Mouse (Mus musculus): ENCODE measurements at regions not wholly inside any gene's neighbourhood (a gene's known extent, or its start where the extent isn't known, plus 50 kb on each side); places are given as distances from the start of the nearest gene placed in this dataset.
A peak's percentile ranks its signal among the peaks of the same experiment; 100 is the strongest.

GRCm38 (mm10) chr16:65916831-65917230, 101.8 kb downstream of the Vgll3 start:
- DNase-seq (ENCODE audit: low spot score in 2 of 2), result no peak

- DNase-seq (ENCODE audit: low spot score in 2 of 2), result no peak
Observed at GRCm38 (mm10) chr16:65925986-65926385, 110.9 kb downstream of the Vgll3 start.

GRCm38 (mm10) chr16:65963829-65964228, 148.8 kb downstream of the Vgll3 start:
- no peak for DNase-seq (ENCODE audit: low spot score in 2 of 2)

- DNase-seq (ENCODE audit: low spot score in 2 of 2), result no peak
Observed at GRCm38 (mm10) chr16:65964260-65964659, 149.2 kb downstream of the Vgll3 start.

GRCm38 (mm10) chr16:65977075-65977474, 162.0 kb downstream of the Vgll3 start:
- DNase-seq (ENCODE audit: low spot score in 2 of 2), result no peak

- no peak for DNase-seq (ENCODE audit: low spot score in 2 of 2)
Observed at GRCm38 (mm10) chr16:65987186-65987585, 172.1 kb downstream of the Vgll3 start.

GRCm38 (mm10) chr16:65999343-65999742, 184.3 kb downstream of the Vgll3 start:
- no peak for DNase-seq (ENCODE audit: low spot score in 2 of 2)

- DNase-seq (ENCODE audit: low spot score in 2 of 2), result no peak
Observed at GRCm38 (mm10) chr16:66000728-66001273, 185.7 kb downstream of the Vgll3 start.

GRCm38 (mm10) chr16:66004689-66005088, 189.6 kb downstream of the Vgll3 start:
- no peak for DNase-seq (ENCODE audit: low spot score in 2 of 2)

- peak; percentile 31 to 54 for DNase-seq (ENCODE audit: low spot score in 2 of 2)
Observed at GRCm38 (mm10) chr16:66005954-66006580, 191.0 kb downstream of the Vgll3 start.

- DNase-seq (ENCODE audit: low spot score in 2 of 2), result no peak
Observed at GRCm38 (mm10) chr16:66013608-66014007, 198.6 kb downstream of the Vgll3 start.

- no peak for DNase-seq (ENCODE audit: low spot score in 2 of 2)
Observed at GRCm38 (mm10) chr16:66014861-66015602, 200.0 kb downstream of the Vgll3 start.

GRCm38 (mm10) chr16:66017040-66017439, 202.0 kb downstream of the Vgll3 start:
- no peak for DNase-seq (ENCODE audit: low spot score in 2 of 2)

- no peak for DNase-seq (ENCODE audit: low spot score in 2 of 2)
Observed at GRCm38 (mm10) chr16:66023397-66023796, 208.3 kb downstream of the Vgll3 start.
